Mouse (Mus musculus) right cerebral cortex, postnatal 25 days (tissue): Measurements from ENCODE around the gene 1110059E24Rik.
"Not testable (repeated sequence)": the region's sequence is repeated elsewhere in the genome, so short reads cannot be mapped to it uniquely, and the experiment has no call there.

ENCODE experiments used
- DNase-seq: peaks from one replicate; pipeline ENCODE4 v3.0.0; 2022

Gene 1110059E24Rik

GRCm38 (mm10) chr19:21624148-21624535, 28.6 kb downstream of the 1110059E24Rik start:
- DNase-seq: no peak

GRCm38 (mm10) chr19:21623410-21624147, 29.2 kb downstream of the 1110059E24Rik start:
- DNase-seq: no peak

GRCm38 (mm10) chr19:21615801-21616200, 37.0 kb downstream of the 1110059E24Rik start:
- no peak for DNase-seq

GRCm38 (mm10) chr19:21611725-21612575, 40.8 kb downstream of the 1110059E24Rik start:
- DNase-seq: no peak

- DNase-seq: no peak
Measured at GRCm38 (mm10) chr19:21611297-21611696, 41.5 kb downstream of the 1110059E24Rik start.

- DNase-seq: no peak
Measured at GRCm38 (mm10) chr19:21610240-21610639, 42.5 kb downstream of the 1110059E24Rik start.

GRCm38 (mm10) chr19:21605294-21605693, 47.5 kb downstream of the 1110059E24Rik start:
- no peak for DNase-seq

- no peak for DNase-seq
Measured at GRCm38 (mm10) chr19:21603836-21604235, 48.9 kb downstream of the 1110059E24Rik start.

- DNase-seq: no peak
Measured at GRCm38 (mm10) chr19:21601541-21602101, 51.2 kb downstream of the 1110059E24Rik start.

GRCm38 (mm10) chr19:21598659-21599352, 54.0 kb downstream of the 1110059E24Rik start:
- no peak for DNase-seq

- DNase-seq: no peak
Measured at GRCm38 (mm10) chr19:21594676-21595075, 58.1 kb downstream of the 1110059E24Rik start.

GRCm38 (mm10) chr19:21592216-21592615, 60.6 kb downstream of the 1110059E24Rik start:
- not testable (repeated sequence) for DNase-seq

GRCm38 (mm10) chr19:21589888-21590287, 62.9 kb downstream of the 1110059E24Rik start:
- no peak for DNase-seq

GRCm38 (mm10) chr19:21587593-21587992, 65.2 kb downstream of the 1110059E24Rik start:
- no peak for DNase-seq

GRCm38 (mm10) chr19:21586546-21586945, 66.2 kb downstream of the 1110059E24Rik start:
- no peak for DNase-seq

- no peak for DNase-seq
Measured at GRCm38 (mm10) chr19:21585868-21586267, 66.9 kb downstream of the 1110059E24Rik start.

- no peak for DNase-seq
Measured at GRCm38 (mm10) chr19:21583986-21584385, 68.8 kb downstream of the 1110059E24Rik start.

GRCm38 (mm10) chr19:21583523-21583984, 69.2 kb downstream of the 1110059E24Rik start:
- DNase-seq: no peak

- DNase-seq: no peak
Measured at GRCm38 (mm10) chr19:21581404-21581803, 71.4 kb downstream of the 1110059E24Rik start.

- DNase-seq: no peak
Measured at GRCm38 (mm10) chr19:21579896-21580295, 72.9 kb downstream of the 1110059E24Rik start.

- DNase-seq: no peak
Measured at GRCm38 (mm10) chr19:21577443-21577842, 75.3 kb downstream of the 1110059E24Rik start.

- no peak for DNase-seq
Measured at GRCm38 (mm10) chr19:21571986-21572385, 80.8 kb downstream of the 1110059E24Rik start.
